Mouse (Mus musculus) brain, embryonic 14.5 days (tissue): ENCODE data around the gene Arhgap10. TPM values are rescaled to one million over a fixed set of nuclear protein-coding genes. Genes with fewer than 3 reads are reported as not detected.

ENCODE experiments used
- DNase-seq: peaks from one replicate; pipeline ENCODE4 v3.0.0-alpha.2; 2011; ENCODE audit warnings: low read depth
- CTCF ChIP-seq: fragments of 200-500 bp; IDR thresholded peaks from 2 replicates; pipeline ENCODE4 v1.5.1; 2012; ENCODE audit warnings: inconsistent platforms, mild to moderate bottlenecking, moderate library complexity, borderline replicate concordance; ENCODE audit not compliant: insufficient read depth, insufficient read length; ENCODE audit errors: extremely low read depth
- POLR2A ChIP-seq: fragments of 200-500 bp; IDR thresholded peaks from 2 replicates; pipeline ENCODE4 v1.6.1; 2012; ENCODE audit warnings: mild to moderate bottlenecking, inconsistent platforms, borderline replicate concordance; ENCODE audit not compliant: poor library complexity, insufficient read depth, insufficient read length, severe bottlenecking; ENCODE audit errors: extremely low read depth
- polyA plus RNA-seq: library from polyadenylated mRNA; depleted of rRNA; stranded (reverse); fragments of >200 nt; gene quantifications from 2 replicates; pipeline ENCODE4 v1.2.3, GENCODE M21; 2012

Arhgap10 gene
- polyA plus RNA-seq, 1 experiment: 5.0 TPM

- TF ChIP-seq CTCF: no peak
- no peak for TF ChIP-seq POLR2A
- DNase-seq: no peak
Measured at GRCm38 (mm10) chr8:77261215-77261614, 256.5 kb downstream of the Arhgap10 start.

- TF ChIP-seq POLR2A (no peak), CTCF (no peak)
Measured at GRCm38 (mm10) chr8:77257085-77257451, 260.7 kb downstream of the Arhgap10 start.

GRCm38 (mm10) chr8:77256450-77257084, 261.2 kb downstream of the Arhgap10 start:
- TF ChIP-seq CTCF (no peak), POLR2A (no peak)
- DNase-seq: peak; percentile 44

More at GRCm38 (mm10) chr8:77257085-77257451, 260.7 kb downstream of the Arhgap10 start:
- DNase-seq: no peak

GRCm38 (mm10) chr8:77254466-77254865, 263.3 kb downstream of the Arhgap10 start:
- TF ChIP-seq CTCF (no peak), POLR2A (no peak)

GRCm38 (mm10) chr8:77251134-77251533, 266.6 kb downstream of the Arhgap10 start:
- no peak for DNase-seq
- TF ChIP-seq POLR2A (no peak), CTCF (no peak)

More at GRCm38 (mm10) chr8:77254466-77254865, 263.3 kb downstream of the Arhgap10 start:
- DNase-seq: no peak

GRCm38 (mm10) chr8:77250094-77250493, 267.7 kb downstream of the Arhgap10 start:
- DNase-seq: no peak
- TF ChIP-seq CTCF (no peak), POLR2A (no peak)

GRCm38 (mm10) chr8:77241381-77241780, 276.4 kb downstream of the Arhgap10 start:
- TF ChIP-seq POLR2A: no peak
- no peak for TF ChIP-seq CTCF
- no peak for DNase-seq

- TF ChIP-seq CTCF (no peak), POLR2A (no peak)
- no peak for DNase-seq
Measured at GRCm38 (mm10) chr8:77239462-77239861, 278.3 kb downstream of the Arhgap10 start.

GRCm38 (mm10) chr8:77236701-77237100, 281.1 kb downstream of the Arhgap10 start:
- DNase-seq: peak; percentile 69
- TF ChIP-seq CTCF (no peak), POLR2A (no peak)

GRCm38 (mm10) chr8:77232411-77232810, 285.3 kb downstream of the Arhgap10 start:
- TF ChIP-seq POLR2A: no peak
- no peak for TF ChIP-seq CTCF
- no peak for DNase-seq

GRCm38 (mm10) chr8:77231834-77232233, 285.9 kb downstream of the Arhgap10 start:
- TF ChIP-seq CTCF: no peak
- TF ChIP-seq POLR2A: no peak
- DNase-seq: peak; percentile 35

GRCm38 (mm10) chr8:77231211-77231610, 286.5 kb downstream of the Arhgap10 start:
- no peak for TF ChIP-seq CTCF
- DNase-seq: no peak
